Mouse (Mus musculus): ENCODE results near the gene Jade1. TPM values are rescaled to one million over a fixed set of nuclear protein-coding genes. Genes with fewer than 3 reads are reported as not detected.

The Jade1 gene
- total RNA-seq, 2 experiments from 2014 or later = 17.5 to 24.2 TPM

- DNase-seq = no peak
- H3K4me3 ChIP-seq = no peak overlapping the region
- intact Hi-C loops (cut with DNase I) = no loop called here
- H3K27ac ChIP-seq = no peak overlapping the region
- no peak for TF ChIP-seq CTCF (IDR thresholded peaks at IDR 0.05)
Observed at GRCm38 (mm10) chr3:41528291-41528969, 27.1 kb upstream of the Jade1 start.

GRCm38 (mm10) chr3:41530156-41530555 lies 25.4 kb upstream of the Jade1 start:
- no peak for DNase-seq
- intact Hi-C loops (cut with DNase I) = no loop called here
- no peak for TF ChIP-seq CTCF (IDR thresholded peaks at IDR 0.05)
- no peak overlapping the region for H3K4me3 ChIP-seq
- no peak overlapping the region for H3K27ac ChIP-seq

GRCm38 (mm10) chr3:41531541-41531940 lies 24.0 kb upstream of the Jade1 start:
- Histone ChIP-seq H3K4me3 (no peak overlapping the region), H3K27ac (no peak overlapping the region)
- no peak for TF ChIP-seq CTCF (IDR thresholded peaks at IDR 0.05)
- intact Hi-C loops (cut with DNase I) = no loop called here
- DNase-seq = peak; percentile 71

GRCm38 (mm10) chr3:41532109-41532508 lies 23.4 kb upstream of the Jade1 start:
- Histone ChIP-seq H3K27ac (no peak overlapping the region), H3K4me3 (no peak overlapping the region)
- no peak for TF ChIP-seq CTCF (IDR thresholded peaks at IDR 0.05)
- intact Hi-C loops (cut with DNase I) = no loop called here
- DNase-seq = no peak

- intact Hi-C loops (cut with DNase I) = no loop called here
Observed at GRCm38 (mm10) chr3:41533660-41534059, 21.9 kb upstream of the Jade1 start.

GRCm38 (mm10) chr3:41537957-41538356 lies 17.6 kb upstream of the Jade1 start:
- no peak for TF ChIP-seq CTCF (IDR thresholded peaks at IDR 0.05)
- intact Hi-C loops (cut with DNase I) = no loop called here
- H3K4me3 ChIP-seq = no peak overlapping the region
- H3K27ac ChIP-seq = no peak overlapping the region
- DNase-seq = no peak

More at GRCm38 (mm10) chr3:41533660-41534059, 21.9 kb upstream of the Jade1 start:
- H3K4me3 ChIP-seq = no peak overlapping the region
- no peak for DNase-seq
- no peak overlapping the region for H3K27ac ChIP-seq
- no peak for TF ChIP-seq CTCF (IDR thresholded peaks at IDR 0.05)

GRCm38 (mm10) chr3:41541313-41541712 lies 14.2 kb upstream of the Jade1 start:
- intact Hi-C loops (cut with DNase I) = no loop called here
- peak; percentile 22; the same call in 1 of the 2 replicates for TF ChIP-seq CTCF (IDR thresholded peaks at IDR 0.05)
- no peak overlapping the region for H3K4me3 ChIP-seq
- no peak overlapping the region for H3K27ac ChIP-seq
- no peak for DNase-seq

- Histone ChIP-seq H3K4me3 (no peak overlapping the region), H3K27ac (no peak overlapping the region)
- no peak for TF ChIP-seq CTCF (IDR thresholded peaks at IDR 0.05)
- intact Hi-C loops (cut with DNase I) = no loop called here
- DNase-seq = no peak
Observed at GRCm38 (mm10) chr3:41544451-41544850, 11.1 kb upstream of the Jade1 start.

GRCm38 (mm10) chr3:41547289-41547688 lies 8.2 kb upstream of the Jade1 start:
- Histone ChIP-seq H3K4me3 (no peak overlapping the region), H3K27ac (no peak overlapping the region)
- no peak for DNase-seq
- TF ChIP-seq CTCF (IDR thresholded peaks at IDR 0.05) = no peak
- intact Hi-C loops (cut with DNase I) = no loop called here

- no peak for DNase-seq
- Histone ChIP-seq H3K4me3 (no peak overlapping the region), H3K27ac (no peak overlapping the region)
- TF ChIP-seq CTCF (IDR thresholded peaks at IDR 0.05) = no peak
- intact Hi-C loops (cut with DNase I) = no loop called here
Observed at GRCm38 (mm10) chr3:41548238-41548637, 7.3 kb upstream of the Jade1 start.

- Histone ChIP-seq H3K4me3 (no peak overlapping the region), H3K27ac (no peak overlapping the region)
- intact Hi-C loops (cut with DNase I) = no loop called here
- DNase-seq = no peak
- no peak for TF ChIP-seq CTCF (IDR thresholded peaks at IDR 0.05)
Observed at GRCm38 (mm10) chr3:41551671-41552070, 3.9 kb upstream of the Jade1 start.

- Histone ChIP-seq H3K27ac (no peak overlapping the region), H3K4me3 (no peak overlapping the region)
- intact Hi-C loops (cut with DNase I) = no loop called here
- DNase-seq = no peak
- no peak for TF ChIP-seq CTCF (IDR thresholded peaks at IDR 0.05)
Observed at GRCm38 (mm10) chr3:41552777-41553548, 2.6 kb upstream of the Jade1 start.

- intact Hi-C loops (cut with DNase I) = no loop called here
Observed at GRCm38 (mm10) chr3:41553681-41554080, 1.9 kb upstream of the Jade1 start.

More at GRCm38 (mm10) chr3:41553681-41554080, 1.9 kb upstream of the Jade1 start:
- no peak for DNase-seq
- TF ChIP-seq CTCF (IDR thresholded peaks at IDR 0.05) = no peak
- H3K4me3 ChIP-seq = no peak overlapping the region
- H3K27ac ChIP-seq = no peak overlapping the region
